Mouse (Mus musculus): Measurements from ENCODE around the gene Mmab.

Mmab gene

GRCm38 (mm10) chr5:114443566-114444367, at the start of gene Mmab, which contains the start of gene Mvk:
Mmab (minus strand) TSS chr5:114444060.
Mvk (plus strand) TSS chr5:114444269.
- DNase-seq: peak; percentile 98 to 99

GRCm38 (mm10) chr5:114490241-114490640, 46.4 kb upstream of the Mmab start:
- DNase-seq: no peak

GRCm38 (mm10) chr5:114489570-114489969, 45.7 kb upstream of the Mmab start:
- no peak for DNase-seq

- DNase-seq: no peak
These were observed 41.8 kb upstream of the Mmab start for GRCm38 (mm10) chr5:114485685-114486084.

- no peak for DNase-seq
These were observed 38.7 kb upstream of the Mmab start for GRCm38 (mm10) chr5:114482587-114483011.

- DNase-seq: no peak
These were observed 34.4 kb upstream of the Mmab start for GRCm38 (mm10) chr5:114478267-114478666.

- DNase-seq: peak; percentile 14 to 20
These were observed 31.1 kb upstream of the Mmab start for GRCm38 (mm10) chr5:114474741-114475491.

GRCm38 (mm10) chr5:114470359-114470758, 26.5 kb upstream of the Mmab start:
- DNase-seq: no peak

GRCm38 (mm10) chr5:114468007-114468406, 24.1 kb upstream of the Mmab start:
- no peak for DNase-seq

- DNase-seq: peak; percentile 33 to 38
These were observed 23.6 kb upstream of the Mmab start for GRCm38 (mm10) chr5:114467430-114467829.

- no peak for DNase-seq
These were observed 23.2 kb upstream of the Mmab start for GRCm38 (mm10) chr5:114467019-114467418.

GRCm38 (mm10) chr5:114465641-114466040, 21.8 kb upstream of the Mmab start:
- DNase-seq: peak in 1 of 2 experiments; percentile 21

GRCm38 (mm10) chr5:114464561-114464960, 20.7 kb upstream of the Mmab start:
- no peak for DNase-seq

GRCm38 (mm10) chr5:114462067-114463040, 18.5 kb upstream of the Mmab start:
- peak; percentile 64 to 78 for DNase-seq

- DNase-seq: peak; percentile 65 to 79
These were observed 17.4 kb upstream of the Mmab start for GRCm38 (mm10) chr5:114461238-114461637.

- no peak for DNase-seq
These were observed 13.2 kb upstream of the Mmab start for GRCm38 (mm10) chr5:114456995-114457605.

GRCm38 (mm10) chr5:114456287-114456686, 12.4 kb upstream of the Mmab start:
- DNase-seq: no peak

- DNase-seq: no peak
These were observed 5.2 kb upstream of the Mmab start for GRCm38 (mm10) chr5:114449011-114449410.

GRCm38 (mm10) chr5:114444368-114444692, 470 bp upstream of the Mmab start:
- no peak for DNase-seq

GRCm38 (mm10) chr5:114435588-114435987, 8.3 kb downstream of the Mmab start:
- peak in 1 of 2 experiments; percentile 22 for DNase-seq

- no peak for DNase-seq
These were observed 9.5 kb downstream of the Mmab start for GRCm38 (mm10) chr5:114434359-114434758.

- DNase-seq: peak; percentile 52 to 58
These were observed 14.1 kb downstream of the Mmab start for GRCm38 (mm10) chr5:114429781-114430180.
